Mouse (Mus musculus) erythroblast, adult 5-6 weeks (primary cell): Measurements from ENCODE around the gene Itgam. TPM values are rescaled to one million over a fixed set of nuclear protein-coding genes. Genes with fewer than 3 reads are reported as not detected.
"Not testable (repeated sequence)": the region's sequence is repeated elsewhere in the genome, so short reads cannot be mapped to it uniquely, and the experiment has no call there.

Experiments used
- ATAC-seq: replicated peaks from 2 replicates; pipeline ENCODE4 v1.8.0; 2016; ENCODE audit warnings: moderate number of reproducible peaks, mild to moderate bottlenecking, moderate TSS enrichment, inconsistent platforms; ENCODE audit not compliant: poor library complexity, low FRiP score, severe bottlenecking
- total RNA-seq, 2 experiments: library from RNA; stranded (forward) in 1 of 2; stranded (reverse) in 1 of 2; fragments of 150-400 nt in 1 of 2; fragments of 200-764, 138-1000 nt in 1 of 2; gene quantifications; 2 replicates each; pipeline versions ENCODE4 v1.2.3 to v1.2.4; 2015 to 2017; ENCODE audit warnings: low replicate concordance in 2 of 2

Gene Itgam
- total RNA-seq (2015; ENCODE audit: low replicate concordance) (44.6 and 47.6 TPM in 2 replicates), total RNA-seq (2017; ENCODE audit: low replicate concordance) (46.6 and 54.4 TPM in 2 replicates)

- ATAC-seq: no peak
Observed at GRCm38 (mm10) chr7:128062456-128062855, at the start of gene Itgam, which contains the start of gene Gm49368. Itgam (plus strand) TSS chr7:128062640. Gm49368 (plus strand) TSS chr7:128062683.

DNA sequence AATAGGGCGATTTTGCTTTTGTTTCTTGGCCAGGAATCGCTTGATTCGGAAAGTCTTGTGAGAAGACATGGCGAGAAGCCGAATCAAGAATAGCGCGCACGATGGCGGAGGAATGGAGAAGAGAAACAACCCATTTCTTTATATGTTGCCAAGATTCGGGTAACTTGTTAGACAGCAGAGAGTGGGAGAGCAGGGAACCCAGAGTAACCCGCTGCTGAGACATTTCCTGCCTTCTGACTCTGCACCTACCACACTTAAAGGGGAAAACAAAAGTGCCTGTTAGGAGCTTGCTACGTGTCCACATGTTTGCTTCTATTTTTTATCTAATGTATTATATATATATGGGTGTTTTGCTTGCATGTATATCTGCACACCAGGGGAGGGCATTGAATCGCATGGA lies 49.3 kb upstream of the Itgam start:
- no peak for ATAC-seq

GRCm38 (mm10) chr7:128016134-128016533 lies 46.3 kb upstream of the Itgam start:
- not testable (repeated sequence) for ATAC-seq

- ATAC-seq: no peak
Observed at GRCm38 (mm10) chr7:128016650-128017049, 45.8 kb upstream of the Itgam start.

DNA sequence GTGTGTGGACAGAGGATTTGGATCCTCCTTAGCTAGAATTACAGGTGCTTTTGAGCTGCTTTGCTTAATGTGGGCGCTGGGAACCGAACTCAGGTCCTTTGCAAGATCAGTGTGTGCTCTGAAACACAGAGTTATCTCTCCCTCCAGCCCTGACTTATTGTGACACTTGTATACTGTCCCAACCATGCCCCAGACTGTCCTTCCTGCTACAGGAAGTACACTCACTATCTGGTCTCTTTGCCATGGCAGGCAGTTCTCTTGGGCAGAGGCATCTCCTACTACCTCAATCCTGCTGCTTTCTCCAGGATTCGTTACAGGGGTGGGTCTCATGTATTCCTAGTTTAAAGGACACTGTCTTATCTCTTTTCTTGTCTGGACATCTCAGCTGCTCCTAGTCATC lies 44.2 kb upstream of the Itgam start:
- ATAC-seq: no peak

DNA sequence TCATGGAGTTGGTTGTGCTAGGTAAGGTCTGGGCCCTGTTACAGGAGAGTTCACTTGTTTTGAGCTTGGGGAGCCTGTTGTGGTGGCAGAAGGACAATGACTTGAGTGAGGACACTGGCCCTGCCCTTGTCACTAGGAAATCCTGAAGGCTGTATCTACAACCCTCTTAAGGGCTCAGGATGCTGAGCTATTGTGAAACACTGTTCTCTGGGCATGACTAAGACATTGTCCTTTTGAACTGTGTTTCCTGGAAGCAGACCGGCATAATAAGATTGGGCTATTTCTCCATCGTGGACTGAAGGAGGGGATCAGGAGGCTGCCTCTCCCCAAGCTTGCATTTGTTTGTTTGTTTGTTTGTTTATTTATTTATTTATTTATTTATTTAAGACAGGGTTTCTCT lies 43.3 kb upstream of the Itgam start:
- ATAC-seq: no peak

GRCm38 (mm10) chr7:128022974-128023373 lies 39.5 kb upstream of the Itgam start:
- ATAC-seq: peak; percentile 43; the same call in 1 of the 2 replicates

DNA sequence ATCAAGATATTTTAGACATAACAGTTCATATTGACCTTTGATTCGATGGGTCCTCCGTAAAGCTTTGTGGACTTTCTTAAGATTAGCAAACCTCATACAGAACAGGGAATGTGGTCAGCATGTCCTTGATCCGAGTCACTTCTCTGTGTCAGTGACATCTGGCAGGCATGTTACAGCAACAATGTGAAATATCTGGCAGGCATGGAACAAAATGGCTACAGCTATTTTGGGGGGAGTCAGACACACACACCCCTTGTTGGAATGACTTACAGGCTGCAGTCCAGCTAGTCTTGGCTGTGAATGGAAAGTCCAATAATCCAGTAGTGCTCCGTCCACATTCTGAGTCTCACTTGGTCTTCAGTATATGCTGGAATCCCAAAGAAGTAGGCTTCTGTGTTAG lies 38.9 kb upstream of the Itgam start:
- no peak for ATAC-seq

- ATAC-seq: no peak
Observed at GRCm38 (mm10) chr7:128024364-128024763, 38.1 kb upstream of the Itgam start.

DNA sequence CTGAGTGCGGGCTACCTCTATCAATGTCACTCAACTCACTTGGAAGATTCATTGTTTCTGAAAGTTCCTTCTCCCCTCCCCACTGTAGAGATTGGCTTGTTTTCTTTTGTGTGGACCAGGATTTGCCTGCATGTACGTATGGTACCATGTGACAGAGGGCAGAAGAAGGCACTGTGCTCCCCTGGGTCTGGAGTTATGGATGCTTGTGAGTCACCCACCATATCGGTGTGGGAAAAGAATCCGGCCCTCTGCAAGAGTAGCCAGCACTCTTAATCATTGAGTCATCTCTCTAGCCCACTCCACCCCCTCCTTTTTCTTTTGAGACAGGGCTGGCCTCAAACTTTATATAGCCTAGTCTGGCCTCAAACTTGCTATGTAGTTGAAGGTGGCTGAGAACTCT lies 37.5 kb upstream of the Itgam start:
- no peak for ATAC-seq

- no peak for ATAC-seq
Observed at GRCm38 (mm10) chr7:128025381-128025780, 37.1 kb upstream of the Itgam start.

GRCm38 (mm10) chr7:128031403-128031976 lies 30.9 kb upstream of the Itgam start:
- peak; percentile 65; the same call in 1 of the 2 replicates for ATAC-seq

DNA sequence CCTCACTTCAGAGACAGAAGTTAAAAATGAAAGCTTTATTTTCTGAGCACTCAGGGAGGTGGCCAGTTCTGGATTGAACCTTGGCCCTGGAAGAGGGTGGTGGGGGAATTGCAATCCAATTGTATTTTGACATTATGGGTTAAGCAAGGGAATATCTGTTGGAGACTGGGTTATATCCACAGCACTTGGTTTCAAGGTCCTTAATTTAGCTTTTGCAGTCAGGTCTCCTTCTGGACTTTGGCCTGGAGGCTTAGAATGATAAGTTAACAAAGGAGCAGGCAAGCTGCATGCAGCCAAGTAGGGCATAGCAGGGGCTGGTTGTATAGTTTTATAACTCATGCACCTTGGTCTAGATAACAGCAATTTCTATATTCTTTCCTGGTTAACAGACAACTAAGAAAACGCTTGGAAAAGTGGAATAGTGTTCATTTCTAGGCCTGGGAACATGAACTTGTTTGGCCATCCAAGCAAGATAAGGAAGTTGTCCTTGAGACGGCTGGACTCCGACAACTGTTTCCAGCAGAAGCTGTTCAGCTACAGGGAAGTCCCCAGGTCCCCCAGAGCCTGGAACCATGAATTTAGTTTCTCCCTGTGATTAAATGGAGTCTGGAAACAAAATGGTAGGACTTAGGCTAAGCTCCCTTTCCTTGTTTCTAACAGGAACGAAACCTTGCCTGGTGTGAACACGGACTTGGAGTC lies 30.0 kb upstream of the Itgam start:
- ATAC-seq: no peak

DNA sequence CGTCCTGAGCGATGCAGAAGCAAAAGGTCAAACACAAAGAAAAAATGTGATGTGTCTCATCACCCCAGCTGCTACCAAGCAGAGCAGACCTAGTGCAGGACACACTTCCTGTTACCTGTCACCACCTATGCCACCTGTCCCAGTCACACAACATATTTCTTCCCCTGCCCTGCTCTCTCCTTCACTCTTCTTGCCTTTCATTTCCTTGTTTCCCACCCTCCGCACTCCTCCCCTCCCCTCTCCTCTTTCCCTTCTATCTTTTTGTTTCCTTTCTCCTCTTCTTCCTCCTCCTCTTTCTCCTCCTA lies 29.5 kb upstream of the Itgam start:
- ATAC-seq: no peak

DNA sequence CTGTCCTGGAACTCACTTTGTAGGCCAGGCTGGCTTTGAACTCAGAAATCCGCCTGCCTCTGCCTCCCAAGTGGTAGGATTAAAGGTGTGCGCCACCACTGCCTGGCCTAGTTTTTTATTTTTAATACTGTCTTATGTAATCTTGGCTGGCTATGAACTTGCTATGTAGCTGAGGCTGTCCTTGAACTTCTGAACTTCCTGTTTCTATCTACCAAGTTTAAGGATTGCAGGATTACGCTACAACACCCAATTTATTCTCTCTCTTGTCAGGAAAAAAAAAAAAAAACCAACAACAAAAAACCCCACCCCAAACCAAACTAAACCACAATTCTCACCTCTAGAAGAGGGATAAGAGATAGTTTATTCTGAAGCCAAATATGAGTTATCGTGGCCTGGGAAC lies 28.8 kb upstream of the Itgam start:
- ATAC-seq: no peak

DNA sequence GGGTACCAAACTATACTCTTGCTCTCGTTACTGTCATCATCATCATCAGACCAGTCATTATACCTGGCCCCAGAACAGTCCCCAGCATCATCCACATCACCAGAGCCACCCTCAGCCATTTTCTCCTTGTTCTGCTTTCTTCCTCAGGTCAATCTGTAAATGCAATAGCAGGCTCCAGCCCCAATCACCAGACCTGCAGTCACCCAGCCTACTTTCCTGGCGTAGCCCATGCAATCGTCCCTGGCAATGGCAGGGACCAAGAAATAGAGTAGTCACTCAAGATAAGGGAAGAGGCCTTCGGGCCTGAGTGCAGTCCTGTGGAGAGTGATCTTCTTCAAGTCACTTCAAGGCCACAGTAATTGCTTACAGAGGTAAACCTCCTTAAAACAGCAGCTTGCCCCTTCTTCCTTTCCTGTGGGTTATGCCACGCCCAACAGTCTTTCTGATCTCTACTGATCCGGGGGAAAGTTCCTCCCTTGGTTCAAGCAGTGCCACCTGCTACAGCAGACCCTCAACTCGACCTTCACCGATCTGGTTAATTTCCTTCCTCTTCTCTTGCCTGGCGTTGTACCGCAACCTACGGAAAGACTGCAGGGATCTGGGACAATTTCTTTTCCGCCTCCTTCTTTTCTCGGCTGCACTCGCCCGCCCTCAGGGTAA lies 20.1 kb upstream of the Itgam start:
- ATAC-seq: not testable (repeated sequence)

DNA sequence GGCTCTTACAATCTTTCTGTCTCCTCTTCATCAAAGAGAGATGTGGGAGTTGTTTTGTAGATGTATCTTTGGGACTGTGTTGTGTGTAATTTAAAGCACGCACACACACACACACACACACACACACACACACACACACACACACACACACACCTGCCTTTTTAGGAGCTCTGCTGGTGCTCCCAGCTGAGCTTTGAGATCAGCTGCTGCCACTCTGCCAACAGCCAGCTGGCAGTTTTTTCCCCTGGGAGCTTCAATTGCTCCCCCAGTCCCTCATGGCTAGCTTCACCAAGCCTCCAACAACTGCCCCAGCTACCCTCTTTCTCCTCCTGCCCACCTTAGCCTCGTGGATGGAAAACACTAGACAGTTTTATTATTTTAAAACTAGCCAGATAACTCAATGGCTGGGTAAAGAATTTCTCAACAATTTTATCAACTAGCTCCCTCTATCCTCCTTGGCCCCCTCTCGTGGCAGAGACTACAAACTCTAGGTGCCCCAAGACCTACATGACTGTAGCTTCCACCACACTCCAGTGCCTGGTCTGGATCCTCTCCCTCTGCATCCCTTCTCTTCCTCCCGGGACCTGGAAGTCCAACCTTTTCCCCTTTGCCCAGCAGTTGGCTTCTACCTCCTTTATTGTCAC lies 18.2 kb upstream of the Itgam start:
- no peak for ATAC-seq

GRCm38 (mm10) chr7:128045640-128046039 lies 16.8 kb upstream of the Itgam start:
- ATAC-seq: no peak

- no peak for ATAC-seq
Observed at GRCm38 (mm10) chr7:128048819-128049218, 13.6 kb upstream of the Itgam start.

DNA sequence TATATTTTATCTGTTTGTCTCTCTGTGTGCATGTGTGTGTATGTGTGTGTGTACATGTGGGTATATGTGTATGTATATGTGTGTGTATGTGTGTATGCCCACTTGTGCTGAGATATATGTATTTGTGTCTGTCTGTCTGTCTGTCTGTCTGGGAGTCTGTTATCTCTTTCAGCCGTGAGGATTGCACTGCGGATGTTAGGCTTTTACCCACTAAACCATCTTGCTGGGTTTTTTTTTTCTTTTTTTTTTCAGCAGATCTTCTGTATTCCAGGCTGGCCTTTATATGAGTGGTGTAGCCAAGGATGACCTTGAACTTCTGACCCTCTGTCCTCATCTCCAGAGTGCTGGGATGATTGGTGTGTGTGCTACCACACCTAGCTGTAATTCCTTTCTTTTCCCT lies 13.2 kb upstream of the Itgam start:
- ATAC-seq: no peak

DNA sequence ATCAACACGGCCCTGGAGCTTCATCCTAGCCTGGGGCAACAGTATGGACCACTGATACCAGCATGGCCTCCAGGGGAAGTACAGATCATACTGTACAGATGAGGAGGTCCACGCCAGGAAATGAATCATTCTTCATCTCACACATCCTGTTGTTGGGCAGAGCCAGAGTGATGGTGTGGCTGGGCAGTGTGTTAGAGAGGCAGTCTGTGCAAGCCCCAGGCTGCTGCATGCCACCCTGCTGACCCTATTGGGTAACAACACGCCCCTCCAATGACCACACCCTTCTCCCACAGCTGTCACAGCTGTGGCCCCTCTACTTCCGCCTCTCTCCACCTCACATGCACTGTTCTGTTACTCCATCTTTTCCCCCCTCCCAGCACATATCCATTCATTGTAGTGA lies 11.7 kb upstream of the Itgam start:
- no peak for ATAC-seq
